Mouse (Mus musculus): Measurements from ENCODE around the gene Usf2.

GRCm38 (mm10) chr7:31002650-31003049, 46.0 kb upstream of the Usf2 start:
- no peak for TF ChIP-seq CTCF (IDR thresholded peaks at IDR 0.05; ENCODE audit: insufficient read depth, low read depth, low read length)
- no peak for TF ChIP-seq POLR2A (IDR thresholded peaks at IDR 0.05; ENCODE audit: insufficient read depth, low read depth, low read length)

Data from olfactory bulb, adult 2 months (tissue).